Mouse (Mus musculus): ENCODE measurements at regions not wholly inside any gene's neighbourhood (a gene's known extent, or its start where the extent isn't known, plus 50 kb on each side); places are given as distances from the start of the nearest gene placed in this dataset.

DNA sequence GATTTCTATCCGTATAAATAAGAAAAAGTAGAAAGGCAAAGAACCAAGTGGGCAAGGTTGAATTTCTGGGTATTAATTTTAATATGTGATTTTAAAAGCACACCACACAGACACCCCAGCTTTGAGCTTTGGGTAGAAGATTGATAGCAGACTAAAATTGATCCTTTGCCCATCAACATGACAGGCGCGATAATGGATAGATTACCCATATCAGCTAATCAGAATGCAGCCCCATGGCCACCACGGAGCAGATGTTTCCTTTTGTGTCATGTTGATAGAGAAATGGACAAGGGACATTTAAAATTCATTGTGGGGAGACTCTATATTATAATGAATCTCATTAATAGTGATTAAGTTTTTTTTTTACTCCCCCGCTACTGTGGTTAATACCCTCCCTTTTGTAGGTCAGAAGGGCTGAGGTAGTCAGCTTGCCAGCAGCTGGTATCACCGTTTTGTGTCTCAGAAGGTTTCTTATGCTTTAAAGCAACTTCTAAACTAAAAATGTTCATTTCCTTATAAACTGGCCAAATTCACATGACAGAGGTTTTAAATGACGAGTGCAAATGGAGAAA lies 296.1 kb downstream of the Irs2 start:
- no peak for DNase-seq (ENCODE audit: low read depth)

DNA sequence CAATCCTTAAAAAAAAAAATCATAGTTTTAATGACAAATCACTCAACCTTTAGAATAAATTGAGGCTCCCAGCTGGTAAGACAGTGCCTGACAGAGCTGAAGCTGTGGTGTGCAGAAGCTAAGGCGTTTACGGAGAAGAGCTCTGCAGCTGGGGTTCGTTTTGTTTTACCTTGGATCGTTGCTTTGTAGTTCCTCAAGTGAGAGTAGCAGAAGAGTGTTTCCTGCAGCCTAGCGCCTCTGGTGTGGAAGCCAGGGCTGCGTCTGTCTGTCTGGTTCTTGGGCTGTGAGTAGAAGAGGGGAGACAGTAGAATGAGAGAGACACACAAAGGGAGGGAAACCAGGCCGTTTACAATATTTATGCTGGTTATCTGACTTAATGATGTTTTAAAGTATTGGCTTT lies 296.8 kb downstream of the Irs2 start:
- no peak for DNase-seq (ENCODE audit: low read depth)

DNA sequence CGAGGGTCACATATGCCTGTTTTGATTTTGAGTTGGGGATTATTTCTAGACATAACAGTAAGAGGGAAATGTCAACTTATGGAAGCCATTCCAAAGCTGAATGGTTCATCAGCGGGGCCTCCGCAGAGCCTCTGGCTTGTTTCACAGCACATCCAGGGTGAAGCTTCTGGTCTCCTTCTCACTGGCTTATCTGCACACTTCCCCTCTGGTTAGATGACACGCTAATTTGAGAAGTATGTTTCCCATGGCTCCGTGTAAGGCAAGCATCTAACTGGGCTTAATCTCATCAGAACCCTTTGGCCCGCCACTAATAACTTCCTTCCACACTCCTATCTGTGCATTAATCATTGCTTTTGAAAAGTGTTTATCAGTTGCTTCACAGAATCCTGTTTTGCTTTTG lies 299.7 kb downstream of the Irs2 start:
- DNase-seq (ENCODE audit: low read depth): no peak

DNA sequence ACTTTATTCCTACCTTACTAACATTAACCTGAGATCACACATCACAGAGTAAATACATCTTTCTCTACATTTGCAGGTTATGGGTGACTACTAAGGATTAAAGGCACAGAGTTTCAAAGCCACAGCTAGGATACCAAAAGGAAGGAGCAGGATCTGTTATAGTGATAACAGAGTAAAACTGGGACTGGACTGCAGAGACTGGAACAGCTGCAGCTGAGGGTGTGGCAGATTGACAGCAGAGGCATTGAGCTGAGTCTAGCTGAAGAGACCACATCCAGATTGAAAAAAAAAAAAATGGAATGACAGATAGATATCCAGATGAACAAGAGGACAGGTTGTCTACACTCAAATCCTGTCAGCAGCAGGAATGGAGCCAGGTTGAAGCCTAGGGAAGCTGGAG lies 301.1 kb downstream of the Irs2 start:
- no peak for DNase-seq (ENCODE audit: low read depth)

DNA sequence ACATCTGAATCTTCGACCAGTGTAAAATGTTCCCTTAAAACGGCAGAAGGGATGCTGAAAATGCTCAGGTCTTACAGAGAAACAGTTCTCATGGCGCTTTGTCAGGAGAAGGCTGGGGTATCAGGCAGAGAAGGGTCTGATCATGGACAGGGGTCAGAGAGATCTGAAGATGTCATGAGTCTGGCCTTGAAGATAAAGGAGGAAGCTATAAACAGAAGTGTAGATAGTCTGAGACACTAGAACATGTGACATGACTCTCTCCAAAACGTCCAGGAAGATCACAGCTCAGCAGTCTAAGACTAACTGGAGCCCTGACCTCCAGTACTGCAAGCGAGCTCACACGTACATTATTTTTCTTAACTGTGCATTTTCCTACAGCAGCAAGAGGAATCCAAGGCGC lies 302.3 kb downstream of the Irs2 start:
- no peak for DNase-seq (ENCODE audit: low read depth)

DNA sequence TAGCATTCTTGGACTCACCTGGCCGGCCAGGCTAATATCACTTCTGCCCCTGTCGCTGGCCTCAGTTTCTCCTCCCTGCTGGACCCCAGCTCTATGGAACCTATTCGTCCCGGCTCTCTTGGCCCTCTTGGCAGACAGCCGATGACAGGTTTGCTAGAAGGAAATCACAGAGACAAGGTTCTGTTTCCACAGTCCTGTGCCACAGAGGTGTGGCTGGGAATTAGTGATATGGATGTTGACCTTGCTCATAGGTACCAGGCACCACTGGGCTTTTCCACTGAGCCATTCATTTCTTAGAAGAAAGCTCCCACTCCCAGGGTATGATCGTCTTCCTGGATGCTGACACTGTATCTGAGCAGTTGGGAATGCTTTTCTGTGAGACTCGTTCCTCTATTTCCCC lies 305.5 kb downstream of the Irs2 start:
- DNase-seq (ENCODE audit: low read depth): no peak

DNA sequence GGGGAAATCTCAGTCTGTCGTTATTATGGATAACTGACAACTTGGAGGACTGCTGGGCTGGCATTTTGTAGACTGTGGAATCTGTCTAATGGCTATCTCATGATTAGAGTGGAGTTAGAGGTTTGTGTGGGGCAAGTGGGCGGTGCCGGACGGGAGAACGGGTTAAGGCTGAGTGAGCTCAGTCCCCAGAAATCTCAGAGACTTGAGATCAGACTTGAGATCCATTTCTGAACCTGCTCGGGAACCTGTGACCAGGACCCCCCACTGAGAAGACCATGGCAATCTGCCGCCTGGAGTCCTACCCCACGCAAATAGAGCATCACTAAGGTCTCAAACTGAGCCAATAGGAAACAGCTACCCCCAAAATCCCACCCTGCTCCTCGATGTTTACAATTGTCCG lies 306.0 kb downstream of the Irs2 start:
- no peak for DNase-seq (ENCODE audit: low read depth)

DNA sequence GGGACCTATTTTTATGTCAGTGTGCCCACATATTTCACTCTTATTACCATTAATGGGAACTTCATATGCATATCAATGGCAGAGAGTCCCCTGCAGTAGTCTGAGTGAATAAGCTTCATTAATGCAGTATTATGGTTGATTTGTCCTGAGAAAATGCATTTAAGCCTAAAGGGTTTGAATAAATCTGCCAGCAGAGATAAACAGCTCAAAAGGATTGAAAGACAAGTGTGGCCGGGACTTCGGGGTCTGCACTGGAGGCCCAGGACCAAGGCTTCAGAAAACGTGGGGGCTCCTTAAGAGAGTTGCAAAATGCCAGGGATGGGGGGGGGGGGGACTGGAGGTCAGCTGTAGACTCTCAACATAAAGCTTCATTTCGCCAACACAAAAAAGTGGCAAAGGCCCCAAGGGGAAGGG lies 306.6 kb downstream of the Irs2 start:
- no peak for DNase-seq (ENCODE audit: low read depth)

DNA sequence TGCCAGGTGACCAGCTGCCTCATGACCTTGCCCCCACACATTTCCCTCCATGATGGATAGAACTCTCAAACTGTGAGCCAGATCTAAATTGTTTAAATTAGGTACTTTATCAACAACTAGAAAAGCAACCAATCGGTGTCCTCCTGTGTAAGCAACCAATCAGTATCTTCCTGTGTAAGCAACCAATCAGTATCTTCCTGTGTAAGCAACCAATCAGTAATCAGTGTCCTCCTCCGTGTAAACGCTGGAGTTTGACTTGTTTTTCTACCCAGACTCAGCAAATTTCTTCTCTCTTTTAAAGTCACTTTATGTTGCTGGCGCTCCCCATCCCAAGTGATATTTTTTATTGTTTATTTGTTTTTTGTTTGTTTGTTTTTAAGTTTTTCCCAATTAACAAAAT lies 307.0 kb downstream of the Irs2 start:
- DNase-seq (ENCODE audit: low read depth): no peak

DNA sequence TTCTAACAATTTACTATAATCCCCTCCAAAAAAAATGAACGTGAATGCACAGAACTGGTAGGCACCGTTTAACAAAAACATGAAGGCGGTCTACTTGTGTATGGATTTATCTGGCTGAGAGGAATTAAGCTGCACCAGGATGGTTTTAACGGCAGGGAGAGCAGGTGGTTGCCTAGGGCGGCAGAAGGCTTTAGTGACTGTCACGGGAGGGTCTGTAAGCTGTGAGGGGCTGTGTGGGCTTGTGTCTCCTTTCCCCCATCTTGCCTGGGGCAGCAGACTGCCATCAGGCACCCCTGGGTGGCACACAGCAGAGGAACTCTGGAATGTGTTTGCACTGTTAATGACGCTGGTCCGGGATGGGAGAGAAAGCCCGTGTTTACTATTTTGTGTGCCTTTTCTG lies 308.6 kb downstream of the Irs2 start:
- DNase-seq (ENCODE audit: low read depth): no peak

DNA sequence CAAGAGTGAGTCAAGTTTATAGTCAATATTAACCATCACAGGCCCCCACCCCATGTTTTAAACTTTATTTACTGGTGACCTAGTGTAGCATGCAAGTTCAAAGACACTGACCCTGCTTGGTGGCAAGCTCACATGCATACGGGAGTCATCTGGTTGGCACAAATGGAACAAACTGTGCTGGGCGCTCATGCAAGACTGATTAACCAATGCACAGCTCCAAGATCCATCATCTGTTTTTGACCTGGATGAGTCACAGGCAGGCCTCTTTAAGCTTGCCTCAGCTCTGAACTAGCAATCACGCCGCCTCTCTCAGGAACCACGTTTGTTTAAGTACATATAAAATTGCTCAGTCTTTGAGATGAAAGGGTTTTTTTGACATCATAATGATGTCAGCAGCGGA lies 313.1 kb downstream of the Irs2 start:
- no peak for DNase-seq (ENCODE audit: low read depth)

DNA sequence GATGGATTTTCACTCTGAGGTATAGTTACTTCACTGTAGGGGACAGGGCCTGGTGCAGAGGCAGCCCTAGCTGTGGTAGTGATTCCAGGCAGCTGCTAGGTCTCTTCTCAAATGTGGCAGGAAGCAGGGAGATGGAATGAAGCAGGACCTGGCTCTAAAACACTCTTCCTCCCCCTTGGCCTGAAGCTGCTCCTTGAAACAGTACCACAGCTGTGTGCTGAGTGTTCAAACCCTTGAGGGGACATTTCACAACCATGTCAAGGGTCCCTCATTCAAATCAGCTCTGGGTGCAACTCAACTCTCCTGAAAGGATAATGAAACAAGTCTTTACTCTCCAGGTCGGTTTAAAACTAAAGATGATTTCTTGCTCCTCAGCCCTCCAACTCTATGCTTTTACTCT lies 317.6 kb downstream of the Irs2 start:
- no peak for DNase-seq (ENCODE audit: low read depth)

DNA sequence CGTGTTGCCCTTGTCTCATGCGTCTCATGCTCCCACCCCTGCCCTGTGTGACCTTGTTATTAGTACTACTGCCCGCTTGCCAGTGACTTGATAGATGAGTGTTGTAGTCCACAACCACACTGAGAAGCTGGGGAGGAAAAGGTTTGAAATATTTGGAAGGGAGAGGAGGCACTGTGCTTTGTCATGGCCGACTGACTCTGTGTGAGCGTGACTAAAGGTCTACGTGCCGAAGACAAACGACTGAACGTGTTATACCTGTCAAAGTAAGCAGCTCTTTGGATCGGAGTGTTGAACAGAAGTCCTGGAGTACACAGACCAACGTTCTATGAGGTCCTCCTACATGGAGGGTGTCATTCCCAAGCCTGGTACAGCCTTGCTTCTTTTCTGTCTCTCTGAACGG lies 318.4 kb downstream of the Irs2 start:
- DNase-seq (ENCODE audit: low read depth): no peak

DNA sequence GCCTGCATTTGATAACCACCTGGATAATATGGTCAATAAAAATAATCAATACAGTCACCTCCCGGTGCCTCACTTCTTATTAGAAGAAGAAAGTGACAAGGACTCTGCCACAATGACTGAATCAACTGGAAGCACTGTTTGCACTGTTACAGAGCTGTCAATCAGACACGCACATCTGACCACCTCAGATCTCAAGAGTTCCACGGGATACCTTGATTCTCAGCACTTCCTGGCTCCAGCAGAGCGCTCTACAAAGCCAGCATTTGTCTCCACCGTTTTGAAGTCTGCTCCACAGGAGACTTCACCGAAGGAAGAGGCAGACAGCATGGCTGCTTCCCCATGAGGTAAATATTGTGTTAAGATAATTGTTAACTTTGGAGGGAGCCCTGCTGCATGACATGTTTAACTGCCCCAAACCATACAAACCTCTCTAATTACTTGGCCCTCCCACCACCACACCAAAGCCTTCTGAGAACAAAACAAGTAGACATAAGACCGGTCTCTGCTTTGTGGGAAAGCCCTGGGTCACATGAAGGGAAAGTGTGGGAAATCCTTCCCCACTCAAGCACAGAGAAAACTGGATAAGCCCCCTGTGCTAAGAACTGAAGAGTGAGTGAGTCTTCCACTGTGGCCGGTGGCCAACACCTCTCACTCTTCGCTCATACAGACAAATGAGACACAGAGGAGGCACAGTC lies 320.2 kb downstream of the Irs2 start:
- DNase-seq (ENCODE audit: low read depth): no peak
